Mouse (Mus musculus) liver, embryonic 15.5 days (tissue): ENCODE data around the gene Sh3bp5. TPM values are rescaled to one million over a fixed set of nuclear protein-coding genes. Genes with fewer than 3 reads are reported as not detected.

Source experiments
- ATAC-seq: fragments of 200-750 bp; cut with Nextera tagmentation; 2 replicates; pipeline ENCODE4 v1.8.0; 2017; ENCODE audit warnings: moderate number of reproducible peaks, mild to moderate bottlenecking, moderate library complexity; ENCODE audit not compliant: insufficient read depth
- H3K27ac ChIP-seq: fragments of 300-500 bp; sonication (generic); replicated peaks from 2 replicates; pipeline ENCODE4 v1.5.1; 2015; ENCODE audit warnings: mild to moderate bottlenecking, inconsistent platforms
- H3K27me3 ChIP-seq: fragments of 300-500 bp; sonication (generic); 2 replicates; pipeline ENCODE4 v1.6.1; 2015; ENCODE audit warnings: mild to moderate bottlenecking, inconsistent platforms
- H3K36me3 ChIP-seq: fragments of 300-500 bp; sonication (generic); replicated peaks from 2 replicates; pipeline ENCODE4 v1.6.1; 2015; ENCODE audit warnings: moderate library complexity, mild to moderate bottlenecking, inconsistent platforms
- H3K4me1 ChIP-seq: fragments of 300-500 bp; sonication (generic); replicated peaks from 2 replicates; pipeline ENCODE4 v1.6.1; 2015; ENCODE audit warnings: inconsistent platforms
- H3K4me2 ChIP-seq: fragments of 300-500 bp; sonication (generic); 2 replicates; pipeline ENCODE4 v1.6.1; 2015; ENCODE audit warnings: moderate library complexity, mild to moderate bottlenecking, inconsistent platforms
- H3K4me3 ChIP-seq: fragments of 300-500 bp; sonication (generic); replicated peaks from 2 replicates; pipeline ENCODE4 v1.5.1; 2015; ENCODE audit warnings: mild to moderate bottlenecking, inconsistent platforms
- H3K9ac ChIP-seq: fragments of 300-500 bp; sonication (generic); 2 replicates; pipeline ENCODE4 v1.6.1; 2015; ENCODE audit warnings: moderate library complexity, mild to moderate bottlenecking, inconsistent platforms
- H3K9me3 ChIP-seq: fragments of 300-500 bp; sonication (generic); replicated peaks from 2 replicates; pipeline ENCODE4 v1.6.1; 2016; ENCODE audit warnings: inconsistent platforms
- WGBS: fragments of 180-500 bp; shearing (Covaris S2); methylation state at CpG from one replicate; pipeline ENCODE4 v1.1.7; 2015; ENCODE audit warnings: mixed read lengths; ENCODE audit not compliant: insufficient replicate concordance; 5-methylcytosine and 5-hydroxymethylcytosine counted together
- polyA plus RNA-seq: library from polyadenylated mRNA; unstranded; fragments of >200 nt; fragmentation: Nextera tagmentation; extraction: Ambion mirVana; gene quantifications from 2 replicates; pipeline ENCODE4 v1.2.1, GENCODE M21; 2015

The Sh3bp5 gene
- polyA plus RNA-seq, 1 experiment from 2014 or later = 16.9 TPM

GRCm38 (mm10) chr14:31335765-31336164 is 100.1 kb downstream of the Sh3bp5 start:
- peak overlapping the region; percentile 10; the same call in 1 of the 2 replicates for H3K9ac ChIP-seq
- H3K4me1 ChIP-seq = peaks cover 26% of the 10 kb centered on the region
- peak overlapping the region; percentile 81 for H3K4me3 ChIP-seq
- H3K9me3 ChIP-seq = no peaks in the 10 kb centered on the region
- H3K27ac ChIP-seq = peak overlapping the region; percentile 34; the same call in 1 of the 2 replicates
- peaks cover 4% of the 10 kb centered on the region; the same call in 1 of the 2 replicates for H3K27me3 ChIP-seq
- peaks cover 8% of the 10 kb centered on the region for H3K36me3 ChIP-seq
- peak overlapping the region; percentile 78 for H3K4me2 ChIP-seq
- WGBS = 54% methylated on average over 3 of the region's 3 CpGs
- ATAC-seq = no peak

- Histone ChIP-seq H3K4me3 (no peak overlapping the region), H3K27me3 (peaks cover 11% of the 10 kb centered on the region; the same call in 1 of the 2 replicates), H3K36me3 (no peaks in the 10 kb centered on the region), H3K4me1 (peaks cover 6% of the 10 kb centered on the region), H3K9ac (no peak overlapping the region), H3K9me3 (no peaks in the 10 kb centered on the region), H3K27ac (no peak overlapping the region), H3K4me2 (no peak overlapping the region)
- 46% methylated on average over 4 of the region's 4 CpGs for WGBS
- ATAC-seq = no peak
These were observed 104.9 kb downstream of the Sh3bp5 start for GRCm38 (mm10) chr14:31330957-31331356.

DNA sequence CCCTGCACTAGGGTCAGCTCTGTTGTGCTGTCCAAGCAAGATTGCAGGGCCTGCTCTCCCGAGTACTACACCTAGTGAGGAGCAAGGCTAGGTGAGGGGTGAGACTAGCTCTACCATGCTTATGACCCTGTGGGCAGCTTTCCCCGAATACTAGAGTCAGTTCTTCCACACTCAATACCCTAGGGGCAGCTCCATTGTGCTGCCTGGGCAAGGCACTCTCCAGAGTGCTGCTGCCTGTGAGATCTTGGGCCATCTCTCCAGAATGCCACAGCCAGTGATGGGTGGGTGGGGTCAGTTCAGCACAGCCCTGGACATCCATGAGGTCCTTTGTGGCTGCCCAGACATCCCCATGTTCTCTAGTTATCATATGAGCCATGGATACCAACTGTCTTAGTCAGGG is 106.1 kb downstream of the Sh3bp5 start:
- no peak overlapping the region for H3K4me3 ChIP-seq
- H3K27ac ChIP-seq = no peak overlapping the region
- no peak for ATAC-seq
- no peak overlapping the region for H3K9ac ChIP-seq
- H3K4me2 ChIP-seq = no peak overlapping the region
- no peaks in the 10 kb centered on the region for H3K4me1 ChIP-seq
- peaks cover 11% of the 10 kb centered on the region; the same call in 1 of the 2 replicates for H3K27me3 ChIP-seq
- no peaks in the 10 kb centered on the region for H3K36me3 ChIP-seq
- H3K9me3 ChIP-seq = no peaks in the 10 kb centered on the region
- 34% methylated on average over 2 of the region's 2 CpGs for WGBS

DNA sequence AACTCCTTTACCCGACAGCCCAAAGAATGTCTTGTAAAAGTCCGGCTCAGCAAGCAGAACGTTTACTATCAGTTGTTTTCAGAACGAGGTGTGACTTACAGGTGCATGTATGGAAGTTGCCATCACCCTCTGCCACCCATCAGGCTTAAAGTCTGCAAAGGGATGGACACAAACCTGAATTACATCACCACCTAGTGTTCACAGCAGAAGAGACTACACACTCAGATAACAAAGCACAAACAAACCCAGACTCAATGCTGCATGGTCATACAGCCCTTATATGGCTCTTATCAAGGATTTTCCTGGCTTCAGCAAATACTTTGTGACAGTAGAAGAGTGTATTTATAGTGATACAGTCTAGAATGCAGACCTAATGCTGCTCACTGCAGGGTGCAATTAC is 108.2 kb downstream of the Sh3bp5 start:
- Histone ChIP-seq H3K36me3 (no peaks in the 10 kb centered on the region), H3K9me3 (no peaks in the 10 kb centered on the region), H3K4me3 (no peak overlapping the region), H3K27ac (no peak overlapping the region), H3K4me2 (no peak overlapping the region), H3K9ac (no peak overlapping the region), H3K27me3 (peaks cover 11% of the 10 kb centered on the region; the same call in 1 of the 2 replicates), H3K4me1 (peaks cover 17% of the 10 kb centered on the region)
- ATAC-seq = no peak
- 56% methylated on average over 4 of the region's 4 CpGs for WGBS

DNA sequence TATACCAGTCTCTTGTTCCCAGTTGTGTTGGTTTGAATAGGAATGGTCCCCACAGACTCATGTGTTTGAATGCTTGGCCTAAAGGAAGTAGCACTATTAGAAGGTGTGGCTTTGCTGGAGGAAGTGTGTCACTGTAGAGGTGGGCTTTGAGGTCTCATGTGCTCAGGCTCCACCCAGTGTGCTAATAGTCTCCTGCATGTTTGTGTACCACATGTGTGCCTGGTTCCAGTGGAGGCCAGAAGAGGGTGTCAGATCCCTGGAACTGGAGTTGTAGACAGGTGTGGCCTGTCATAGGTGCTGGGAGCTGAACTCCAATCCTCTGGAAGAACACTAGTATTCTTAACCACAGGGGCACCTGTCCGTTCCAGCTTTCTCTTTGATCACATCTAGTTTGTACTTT is 108.7 kb downstream of the Sh3bp5 start:
- no peak overlapping the region for H3K4me3 ChIP-seq
- no peaks in the 10 kb centered on the region for H3K9me3 ChIP-seq
- no peak overlapping the region for H3K9ac ChIP-seq
- 84% methylated on average over 1 of the region's 1 CpGs for WGBS
- peaks cover 11% of the 10 kb centered on the region; the same call in 1 of the 2 replicates for H3K27me3 ChIP-seq
- H3K36me3 ChIP-seq = no peaks in the 10 kb centered on the region
- no peak for ATAC-seq
- H3K27ac ChIP-seq = no peak overlapping the region
- H3K4me1 ChIP-seq = peaks cover 17% of the 10 kb centered on the region
- no peak overlapping the region for H3K4me2 ChIP-seq

DNA sequence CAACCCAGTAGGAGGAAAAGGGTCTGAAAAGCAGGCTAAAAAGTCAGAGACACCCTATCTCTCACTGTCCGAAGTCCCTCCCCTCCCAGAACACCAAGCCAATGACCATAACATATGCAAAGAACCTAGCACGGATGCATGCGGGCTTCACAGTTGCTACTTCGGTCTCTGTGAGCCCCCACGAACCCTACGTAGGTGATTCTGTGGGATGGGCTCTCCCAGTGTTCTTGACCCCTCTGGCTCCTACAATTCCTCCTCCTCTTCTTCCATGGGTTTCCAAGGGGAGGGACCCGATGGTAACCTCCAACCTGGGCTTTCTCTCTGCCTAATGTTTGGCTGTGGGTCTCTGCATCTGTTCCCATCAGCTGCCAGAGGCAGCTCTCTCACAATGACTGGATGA is 109.1 kb downstream of the Sh3bp5 start:
- H3K4me1 ChIP-seq = peaks cover 17% of the 10 kb centered on the region
- 65% methylated on average over 7 of the region's 7 CpGs for WGBS
- no peaks in the 10 kb centered on the region for H3K9me3 ChIP-seq
- no peaks in the 10 kb centered on the region for H3K36me3 ChIP-seq
- H3K4me2 ChIP-seq = no peak overlapping the region
- no peak overlapping the region for H3K27ac ChIP-seq
- no peak overlapping the region for H3K4me3 ChIP-seq
- H3K9ac ChIP-seq = no peak overlapping the region
- no peak for ATAC-seq
- peaks cover 11% of the 10 kb centered on the region; the same call in 1 of the 2 replicates for H3K27me3 ChIP-seq

- 32% methylated on average over 5 of the region's 5 CpGs for WGBS
- H3K27ac ChIP-seq = no peak overlapping the region
- no peak for ATAC-seq
- no peak overlapping the region for H3K4me3 ChIP-seq
- peaks cover 5% of the 10 kb centered on the region; the same call in 1 of the 2 replicates for H3K27me3 ChIP-seq
- no peaks in the 10 kb centered on the region for H3K36me3 ChIP-seq
- no peaks in the 10 kb centered on the region for H3K9me3 ChIP-seq
- no peak overlapping the region for H3K4me2 ChIP-seq
- H3K4me1 ChIP-seq = peaks cover 17% of the 10 kb centered on the region
- H3K9ac ChIP-seq = no peak overlapping the region
These were observed 110.3 kb downstream of the Sh3bp5 start for GRCm38 (mm10) chr14:31325551-31325950.

DNA sequence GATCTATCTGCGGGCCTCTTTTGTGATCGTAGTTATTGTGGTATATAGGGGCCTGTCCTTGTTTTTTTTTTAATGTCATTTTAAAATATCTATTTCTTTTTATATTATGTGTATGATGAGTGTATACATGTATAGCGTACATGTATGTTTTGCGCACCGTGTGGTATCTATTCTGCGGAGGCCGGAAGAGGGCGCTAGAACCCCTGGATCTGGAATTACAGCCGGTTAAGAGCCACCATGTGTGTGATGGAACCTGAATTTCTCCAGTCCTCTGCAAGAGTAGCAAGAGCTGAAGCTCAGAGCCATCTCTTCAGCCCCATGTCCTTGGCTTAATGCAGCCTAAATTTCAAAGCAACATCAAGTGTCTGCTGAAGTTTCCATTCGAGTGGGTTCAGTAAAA is 111.0 kb downstream of the Sh3bp5 start:
- Histone ChIP-seq H3K27ac (peak overlapping the region; percentile 58), H3K4me2 (peak overlapping the region; percentile 77)
- ATAC-seq = no peak

DNA sequence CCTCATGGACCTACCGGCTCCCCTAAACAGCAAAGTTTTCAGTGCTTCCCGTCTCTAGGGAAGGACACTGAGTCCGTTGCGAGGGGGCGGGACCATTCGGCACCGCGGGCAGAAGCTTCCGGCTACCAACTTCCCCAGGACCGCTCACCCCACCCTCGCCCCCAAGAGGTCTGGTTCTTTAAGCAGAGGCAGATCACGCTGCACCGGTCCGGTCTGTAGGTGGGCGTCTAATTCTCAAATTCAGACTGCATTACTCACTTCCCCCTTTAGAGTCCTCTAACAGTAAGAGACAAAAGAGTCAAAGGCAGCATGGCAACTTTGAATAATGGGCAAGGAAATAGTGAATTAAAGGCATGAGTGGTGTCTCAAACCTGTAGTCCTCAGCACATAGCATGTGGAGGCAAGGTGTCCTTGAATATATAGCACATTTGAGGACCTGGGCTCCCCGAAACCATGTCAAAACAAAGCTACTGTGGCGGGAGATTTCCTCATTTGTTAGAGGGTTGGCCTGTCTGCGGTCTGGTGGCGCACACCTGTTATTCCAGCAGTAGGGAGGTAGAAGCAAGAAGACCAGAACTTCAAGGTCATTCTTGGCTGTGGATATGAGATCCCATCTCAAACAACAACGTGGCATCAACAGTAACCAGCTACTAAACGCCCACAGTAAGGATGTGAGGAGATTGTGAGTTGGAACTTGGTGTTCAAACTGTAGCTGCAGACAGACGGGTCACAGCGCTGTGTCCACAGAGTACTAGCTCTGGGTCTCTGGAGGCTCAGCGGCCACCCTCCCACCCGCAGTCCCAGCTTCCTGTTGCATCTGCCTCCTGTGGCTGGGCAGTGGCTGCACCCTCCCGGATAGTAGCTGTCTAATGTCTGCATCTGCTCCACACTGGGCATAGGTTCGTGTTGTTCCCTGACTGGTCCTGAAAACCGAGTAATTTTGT is 111.8 kb downstream of the Sh3bp5 start, which contains the start of gene Dnah1:
Gene Dnah1, minus strand, starts transcription at position 48 of the 944 bp plus-strand sequence.
- Histone ChIP-seq H3K27ac (peak within 1 kb of the TSS; percentile 58), H3K9ac (peak within 1 kb of the TSS; percentile 42), H3K27me3 (no peaks in the 10 kb centered on the region), H3K4me1 (peaks cover 17% of the 10 kb centered on the region), H3K36me3 (no peaks in the 10 kb centered on the region), H3K9me3 (no peaks in the 10 kb centered on the region), H3K4me2 (peak within 1 kb of the TSS; percentile 77), H3K4me3 (peak within 1 kb of the TSS; percentile 50)
- 10% methylated on average over 28 of the region's 28 CpGs for WGBS
- peak; percentile 53 for ATAC-seq

More for the DNA sequence above, 111.0 kb downstream of the Sh3bp5 start:
- H3K36me3 ChIP-seq = no peaks in the 10 kb centered on the region
- peak overlapping the region; percentile 50; the same call in 1 of the 2 replicates for H3K4me3 ChIP-seq
- no peak overlapping the region for H3K9ac ChIP-seq
- 50% methylated on average over 10 of the region's 10 CpGs for WGBS
- peaks cover 17% of the 10 kb centered on the region for H3K4me1 ChIP-seq
- no peaks in the 10 kb centered on the region for H3K9me3 ChIP-seq
- 0 out of 2 replicates have a peak, but pooled peaks cover 4% of the 10 kb centered on the region for H3K27me3 ChIP-seq

GRCm38 (mm10) chr14:31323189-31323588 is 112.7 kb downstream of the Sh3bp5 start:
- ATAC-seq = no peak
- peak overlapping the region; percentile 77 for H3K4me2 ChIP-seq
- 67% methylated on average over 4 of the region's 4 CpGs for WGBS
- no peaks in the 10 kb centered on the region for H3K36me3 ChIP-seq
- peak overlapping the region; percentile 50 for H3K4me3 ChIP-seq
- H3K4me1 ChIP-seq = peaks cover 26% of the 10 kb centered on the region
- H3K9me3 ChIP-seq = no peaks in the 10 kb centered on the region
- no peak overlapping the region for H3K27ac ChIP-seq
- H3K9ac ChIP-seq = peak overlapping the region; percentile 42; the same call in 1 of the 2 replicates
- H3K27me3 ChIP-seq = no peaks in the 10 kb centered on the region

DNA sequence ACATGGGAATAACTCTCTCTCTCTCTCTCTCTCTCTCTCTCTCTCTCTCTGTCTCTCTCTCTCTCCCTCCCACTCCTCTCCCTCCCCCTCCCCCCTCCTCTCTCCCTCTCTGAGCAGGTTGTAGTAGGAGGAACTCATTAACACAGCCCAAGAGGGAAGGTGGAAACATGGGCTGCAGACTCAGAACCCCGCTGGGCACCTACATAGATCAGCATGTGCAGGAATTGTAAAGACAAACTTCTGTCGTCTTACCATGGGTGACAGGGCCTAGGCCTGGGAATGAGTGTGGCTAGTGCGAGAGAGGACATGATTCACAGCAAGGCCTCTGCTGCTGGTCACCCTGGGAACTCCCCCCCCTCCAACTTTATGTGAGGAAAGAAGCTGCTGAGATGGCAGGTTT is 113.7 kb downstream of the Sh3bp5 start:
- H3K9me3 ChIP-seq = no peaks in the 10 kb centered on the region
- no peak overlapping the region for H3K4me3 ChIP-seq
- no peak overlapping the region for H3K27ac ChIP-seq
- H3K36me3 ChIP-seq = no peaks in the 10 kb centered on the region
- WGBS = 70% methylated on average over 3 of the region's 3 CpGs
- no peak for ATAC-seq
- H3K27me3 ChIP-seq = no peaks in the 10 kb centered on the region
- H3K4me1 ChIP-seq = peaks cover 36% of the 10 kb centered on the region
- no peak overlapping the region for H3K4me2 ChIP-seq
- H3K9ac ChIP-seq = no peak overlapping the region
